Mouse (Mus musculus): ENCODE measurements at regions not wholly inside any gene's neighbourhood (a gene's known extent, or its start where the extent isn't known, plus 50 kb on each side); places are given as distances from the start of the nearest gene placed in this dataset.
"Not testable (repeated sequence)": the region's sequence is repeated elsewhere in the genome, so short reads cannot be mapped to it uniquely, and the experiment has no call there.

GRCm38 (mm10) chr10:56880154-56880591 lies 503.0 kb downstream of the Gja1 start:
- no peak for DNase-seq (ENCODE audit: low spot score)
- 0 out of 2 replicates have a peak, but pooled peaks cover 7% of the 10 kb centered on the region for H3K4me1 ChIP-seq
- H3K27ac ChIP-seq (replicated peaks): no peak overlapping the region
- H3K27me3 ChIP-seq (replicated peaks; ENCODE audit: low read depth, poor library complexity, severe bottlenecking): no peaks in the 10 kb centered on the region
- H3K36me3 ChIP-seq (replicated peaks): no peaks in the 10 kb centered on the region
- 82% methylated on average over 12 of the region's 12 CpGs for WGBS
- no peak overlapping the region for H3K4me3 ChIP-seq
- H3K9me3 ChIP-seq: no peaks in the 10 kb centered on the region

- Histone ChIP-seq H3K27ac (replicated peaks) (no peak overlapping the region), H3K4me1 (0 out of 2 replicates have a peak, but pooled peaks cover 3% of the 10 kb centered on the region), H3K27me3 (replicated peaks; ENCODE audit: low read depth, poor library complexity, severe bottlenecking) (no peaks in the 10 kb centered on the region), H3K36me3 (replicated peaks) (no peaks in the 10 kb centered on the region), H3K4me3 (no peak overlapping the region), H3K9me3 (no peaks in the 10 kb centered on the region)
- WGBS: 78% methylated on average over 4 of the region's 4 CpGs
- no peak for DNase-seq (ENCODE audit: low spot score)
Measured at GRCm38 (mm10) chr10:56884456-56885410, 507.6 kb downstream of the Gja1 start.

- H3K4me1 ChIP-seq: peaks cover 13% of the 10 kb centered on the region
- not testable (repeated sequence) for H3K27ac ChIP-seq (replicated peaks); H3K9me3 ChIP-seq; H3K36me3 ChIP-seq (replicated peaks); H3K27me3 ChIP-seq (replicated peaks; ENCODE audit: low read depth, poor library complexity, severe bottlenecking); DNase-seq (ENCODE audit: low spot score); H3K4me3 ChIP-seq
- WGBS: 94% methylated on average over 2 of the region's 2 CpGs
Measured at GRCm38 (mm10) chr10:56891530-56891929, 514.4 kb downstream of the Gja1 start.

GRCm38 (mm10) chr10:56892666-56893209 lies 515.6 kb downstream of the Gja1 start:
- Histone ChIP-seq H3K36me3 (replicated peaks) (no peaks in the 10 kb centered on the region), H3K4me3 (no peak overlapping the region), H3K27me3 (replicated peaks; ENCODE audit: low read depth, poor library complexity, severe bottlenecking) (no peaks in the 10 kb centered on the region), H3K27ac (replicated peaks) (peak overlapping the region; percentile 61), H3K9me3 (no peaks in the 10 kb centered on the region), H3K4me1 (peaks cover 13% of the 10 kb centered on the region)
- WGBS: 71% methylated on average over 10 of the region's 10 CpGs
- no peak for DNase-seq (ENCODE audit: low spot score)

GRCm38 (mm10) chr10:56893210-56893705 lies 516.1 kb downstream of the Gja1 start:
- Histone ChIP-seq H3K27ac (replicated peaks) (peak overlapping the region; percentile 61), H3K4me1 (peaks cover 13% of the 10 kb centered on the region), H3K4me3 (no peak overlapping the region), H3K9me3 (no peaks in the 10 kb centered on the region), H3K27me3 (replicated peaks; ENCODE audit: low read depth, poor library complexity, severe bottlenecking) (no peaks in the 10 kb centered on the region), H3K36me3 (replicated peaks) (no peaks in the 10 kb centered on the region)
- 24% methylated on average over 8 of the region's 8 CpGs for WGBS
- no peak for DNase-seq (ENCODE audit: low spot score)

- no peaks in the 10 kb centered on the region for H3K9me3 ChIP-seq
- H3K36me3 ChIP-seq (replicated peaks): no peaks in the 10 kb centered on the region
- H3K27ac ChIP-seq (replicated peaks): no peak overlapping the region
- H3K4me1 ChIP-seq: no peaks in the 10 kb centered on the region
- H3K27me3 ChIP-seq (replicated peaks; ENCODE audit: low read depth, poor library complexity, severe bottlenecking): no peaks in the 10 kb centered on the region
- WGBS: 71% methylated on average over 5 of the region's 5 CpGs
- no peak overlapping the region for H3K4me3 ChIP-seq
- DNase-seq (ENCODE audit: low spot score): no peak
Measured at GRCm38 (mm10) chr10:56899640-56900274, 522.6 kb downstream of the Gja1 start.

- no peak overlapping the region for H3K27ac ChIP-seq (replicated peaks)
- H3K27me3 ChIP-seq (replicated peaks; ENCODE audit: low read depth, poor library complexity, severe bottlenecking): no peaks in the 10 kb centered on the region
- H3K9me3 ChIP-seq: no peaks in the 10 kb centered on the region
- H3K36me3 ChIP-seq (replicated peaks): no peaks in the 10 kb centered on the region
- no peaks in the 10 kb centered on the region for H3K4me1 ChIP-seq
- DNase-seq (ENCODE audit: low spot score): no peak
- H3K4me3 ChIP-seq: no peak overlapping the region
- WGBS: 90% methylated on average over 6 of the region's 6 CpGs
Measured at GRCm38 (mm10) chr10:56900914-56901313, 523.8 kb downstream of the Gja1 start.

- no peak overlapping the region for H3K27ac ChIP-seq (replicated peaks)
- no peaks in the 10 kb centered on the region for H3K27me3 ChIP-seq (replicated peaks; ENCODE audit: low read depth, poor library complexity, severe bottlenecking)
- no peak overlapping the region for H3K4me3 ChIP-seq
- H3K9me3 ChIP-seq: no peaks in the 10 kb centered on the region
- WGBS: 91% methylated on average over 1 of the region's 1 CpGs
- DNase-seq (ENCODE audit: low spot score): no peak
- H3K36me3 ChIP-seq (replicated peaks): no peaks in the 10 kb centered on the region
- peaks cover 10% of the 10 kb centered on the region for H3K4me1 ChIP-seq
Measured at GRCm38 (mm10) chr10:56912711-56913110, 535.6 kb downstream of the Gja1 start.

GRCm38 (mm10) chr10:56914103-56914502 lies 537.0 kb downstream of the Gja1 start:
- Histone ChIP-seq H3K4me1 (peaks cover 10% of the 10 kb centered on the region), H3K27me3 (replicated peaks; ENCODE audit: low read depth, poor library complexity, severe bottlenecking) (no peaks in the 10 kb centered on the region), H3K9me3 (no peaks in the 10 kb centered on the region), H3K27ac (replicated peaks) (no peak overlapping the region; the same call in 1 of the 2 replicates), H3K36me3 (replicated peaks) (no peaks in the 10 kb centered on the region), H3K4me3 (no peak overlapping the region)
- no peak for DNase-seq (ENCODE audit: low spot score)
- WGBS: 84% methylated on average over 5 of the region's 5 CpGs

GRCm38 (mm10) chr10:56918412-56918811 lies 541.3 kb downstream of the Gja1 start:
- peaks cover 28% of the 10 kb centered on the region for H3K4me1 ChIP-seq
- WGBS: 85% methylated on average over 5 of the region's 5 CpGs
- H3K27ac ChIP-seq (replicated peaks): no peak overlapping the region

GRCm38 (mm10) chr10:56920711-56921672 lies 543.9 kb downstream of the Gja1 start:
- no peaks in the 10 kb centered on the region for H3K27me3 ChIP-seq (replicated peaks; ENCODE audit: low read depth, poor library complexity, severe bottlenecking)
- H3K4me3 ChIP-seq: peak overlapping the region; percentile 26
- no peaks in the 10 kb centered on the region for H3K9me3 ChIP-seq
- no peaks in the 10 kb centered on the region for H3K36me3 ChIP-seq (replicated peaks)
- peak overlapping the region; percentile 82 for H3K27ac ChIP-seq (replicated peaks)
- 19% methylated on average over 20 of the region's 20 CpGs for WGBS
- peaks cover 28% of the 10 kb centered on the region for H3K4me1 ChIP-seq
- DNase-seq (ENCODE audit: low spot score): peak; percentile 91

More at GRCm38 (mm10) chr10:56918412-56918811, 541.3 kb downstream of the Gja1 start:
- no peaks in the 10 kb centered on the region for H3K36me3 ChIP-seq (replicated peaks)
- no peak overlapping the region for H3K4me3 ChIP-seq
- H3K9me3 ChIP-seq: no peaks in the 10 kb centered on the region
- DNase-seq (ENCODE audit: low spot score): no peak
- H3K27me3 ChIP-seq (replicated peaks; ENCODE audit: low read depth, poor library complexity, severe bottlenecking): no peaks in the 10 kb centered on the region
